Mouse (Mus musculus) liver, postnatal 0 days (tissue): ENCODE results near the gene Igfbp5. TPM values are rescaled to one million over a fixed set of nuclear protein-coding genes. Genes with fewer than 3 reads are reported as not detected.

ENCODE experiments used
- ATAC-seq: fragments of 200-750 bp; cut with Nextera tagmentation; 2 replicates; pipeline ENCODE4 v1.8.0; 2017; ENCODE audit warnings: mild to moderate bottlenecking, moderate library complexity
- DNase-seq: peaks from one replicate; pipeline ENCODE4 v3.0.0-alpha.2; 2016
- H3K27ac ChIP-seq: fragments of 300-500 bp; sonication (generic); 2 replicates; pipeline ENCODE4 v1.5.1; 2014; ENCODE audit warnings: antibody characterized with exemption, moderate library complexity, mild to moderate bottlenecking, low read depth
- H3K27me3 ChIP-seq: fragments of 300-500 bp; sonication (generic); 2 replicates; pipeline ENCODE4 v1.6.1; 2014; ENCODE audit warnings: low read length, control low read depth, mixed read lengths; ENCODE audit not compliant: insufficient read depth
- H3K36me3 ChIP-seq: fragments of 300-500 bp; sonication (generic); replicated peaks from 2 replicates; pipeline ENCODE4 v1.6.1; 2014; ENCODE audit warnings: mild to moderate bottlenecking, control low read depth, low read length, moderate library complexity, mixed read lengths; ENCODE audit not compliant: insufficient read depth
- H3K4me1 ChIP-seq: fragments of 300-500 bp; sonication (generic); 2 replicates; pipeline ENCODE4 v1.6.1; 2014; ENCODE audit warnings: antibody characterized with exemption, mild to moderate bottlenecking, control low read depth; ENCODE audit not compliant: insufficient read depth
- H3K4me2 ChIP-seq: fragments of 300-500 bp; sonication (generic); 2 replicates; pipeline ENCODE4 v1.6.1; 2014; ENCODE audit warnings: low read depth, mild to moderate bottlenecking, low read length, moderate library complexity, mixed read lengths
- H3K4me3 ChIP-seq: fragments of 300-500 bp; sonication (generic); 2 replicates; pipeline ENCODE4 v1.5.1; 2014; ENCODE audit warnings: low read depth, low read length
- H3K9ac ChIP-seq: fragments of 300-500 bp; sonication (generic); replicated peaks from 2 replicates; pipeline ENCODE4 v1.6.1; 2014; ENCODE audit warnings: mild to moderate bottlenecking, moderate library complexity
- H3K9me3 ChIP-seq: fragments of 300-500 bp; sonication (generic); 2 replicates; pipeline ENCODE4 v1.6.1; 2016; ENCODE audit warnings: mild to moderate bottlenecking, control low read depth, low read length, mixed read lengths
- CTCF ChIP-seq: sonication (generic); IDR thresholded peaks from 2 replicates; pipeline ENCODE4 v1.5.1; 2016; ENCODE audit warnings: antibody characterized with exemption, low read depth
- EP300 ChIP-seq: IDR thresholded peaks from 2 replicates; pipeline ENCODE4 v1.6.1; 2016; ENCODE audit warnings: antibody characterized with exemption, low read depth, mild to moderate bottlenecking
- WGBS: fragments of 180-500 bp; shearing (Covaris S2); extraction: QIAGEN DNeasy Blood & Tissue Kit; methylation state at CpG from one replicate; pipeline ENCODE4 v1.1.7; 2014; ENCODE audit not compliant: insufficient replicate concordance; 5-methylcytosine and 5-hydroxymethylcytosine counted together
- polyA plus RNA-seq: library from polyadenylated mRNA; unstranded; fragments of >200 nt; fragmentation: Nextera tagmentation; extraction: Ambion mirVana; gene quantifications from 2 replicates; pipeline ENCODE4 v1.2.1, GENCODE M21; 2015

The Igfbp5 gene
- 2.4 and 2.5 TPM in 2 replicates for polyA plus RNA-seq

- ATAC-seq (no peak), DNase-seq (peak; percentile 48)
- Histone ChIP-seq H3K9ac (no peak within 1 kb of the TSS; the same call in 1 of the 2 replicates), H3K27ac (no peak within 1 kb of the TSS), H3K9me3 (no peaks in the 10 kb centered on the region), H3K36me3 (no peaks in the 10 kb centered on the region), H3K27me3 (peaks cover 76% of the 10 kb centered on the region), H3K4me1 (peaks cover 21% of the 10 kb centered on the region), H3K4me2 (peak within 1 kb of the TSS; percentile 46), H3K4me3 (peak within 1 kb of the TSS; percentile 32)
- 2% methylated on average over 38 of the region's 38 CpGs for WGBS
- TF ChIP-seq CTCF (no peak), EP300 (no peak)
Measured at GRCm38 (mm10) chr1:72874287-72875211, at the start of gene Igfbp5. Gene Igfbp5 (minus strand): TSS chr1:72874884.

GRCm38 (mm10) chr1:72914815-72915214, 40.1 kb upstream of the Igfbp5 start:
- H3K4me1 ChIP-seq = peaks cover 10% of the 10 kb centered on the region
- no peaks in the 10 kb centered on the region for H3K27me3 ChIP-seq
- TF ChIP-seq CTCF = no peak
- no peak for TF ChIP-seq EP300
- no peaks in the 10 kb centered on the region for H3K36me3 ChIP-seq
- H3K4me3 ChIP-seq = no peak overlapping the region
- no peak overlapping the region for H3K9ac ChIP-seq
- H3K4me2 ChIP-seq = no peak overlapping the region
- no peak overlapping the region for H3K27ac ChIP-seq
- H3K9me3 ChIP-seq = no peaks in the 10 kb centered on the region
- 40% methylated on average over 6 of the region's 6 CpGs for WGBS
- ATAC-seq (no peak), DNase-seq (no peak)

- no peak overlapping the region for H3K4me3 ChIP-seq
- DNase-seq (no peak), ATAC-seq (no peak)
- no peak for TF ChIP-seq CTCF
- TF ChIP-seq EP300 = no peak
- H3K27me3 ChIP-seq = no peaks in the 10 kb centered on the region
- H3K4me2 ChIP-seq = no peak overlapping the region
- H3K9me3 ChIP-seq = no peaks in the 10 kb centered on the region
- H3K36me3 ChIP-seq = no peaks in the 10 kb centered on the region
- no peak overlapping the region for H3K9ac ChIP-seq
- no peak overlapping the region for H3K27ac ChIP-seq
- 64% methylated on average over 5 of the region's 5 CpGs for WGBS
- H3K4me1 ChIP-seq = peaks cover 10% of the 10 kb centered on the region
Measured at GRCm38 (mm10) chr1:72913073-72913472, 38.4 kb upstream of the Igfbp5 start.

GRCm38 (mm10) chr1:72895821-72896220, 21.1 kb upstream of the Igfbp5 start:
- TF ChIP-seq EP300 (no peak), CTCF (no peak)
- Histone ChIP-seq H3K4me2 (no peak overlapping the region), H3K27ac (no peak overlapping the region), H3K27me3 (no peaks in the 10 kb centered on the region), H3K4me1 (no peaks in the 10 kb centered on the region), H3K4me3 (no peak overlapping the region), H3K9ac (no peak overlapping the region), H3K36me3 (no peaks in the 10 kb centered on the region), H3K9me3 (no peaks in the 10 kb centered on the region)
- DNase-seq (no peak), ATAC-seq (no peak)
- WGBS = 52% methylated on average over 2 of the region's 2 CpGs

- no peaks in the 10 kb centered on the region for H3K27me3 ChIP-seq
- no peak overlapping the region for H3K27ac ChIP-seq
- H3K4me3 ChIP-seq = no peak overlapping the region
- no peaks in the 10 kb centered on the region for H3K9me3 ChIP-seq
- no peak overlapping the region for H3K9ac ChIP-seq
- H3K4me1 ChIP-seq = no peaks in the 10 kb centered on the region
- WGBS = 46% methylated on average over 1 of the region's 1 CpGs
- H3K36me3 ChIP-seq = no peaks in the 10 kb centered on the region
- ATAC-seq = no peak
- TF ChIP-seq EP300 (no peak), CTCF (no peak)
- DNase-seq = no peak
- no peak overlapping the region for H3K4me2 ChIP-seq
Measured at GRCm38 (mm10) chr1:72887910-72888309, 13.2 kb upstream of the Igfbp5 start.

- ATAC-seq (no peak), DNase-seq (no peak)
- Histone ChIP-seq H3K27me3 (no peaks in the 10 kb centered on the region), H3K27ac (no peak overlapping the region), H3K9ac (no peak overlapping the region), H3K4me1 (no peaks in the 10 kb centered on the region), H3K9me3 (no peaks in the 10 kb centered on the region), H3K36me3 (no peaks in the 10 kb centered on the region), H3K4me3 (no peak overlapping the region), H3K4me2 (no peak overlapping the region)
- TF ChIP-seq EP300 = no peak
- TF ChIP-seq CTCF = no peak
- 72% methylated on average over 7 of the region's 7 CpGs for WGBS
Measured at GRCm38 (mm10) chr1:72885819-72886169, 11.1 kb upstream of the Igfbp5 start.
